Mouse (Mus musculus) MEL (cell line): ENCODE results near the gene Pde11a. TPM values are rescaled to one million over a fixed set of nuclear protein-coding genes. Genes with fewer than 3 reads are reported as not detected.

ENCODE experiments used
- DNase-seq: peaks from one replicate; pipeline ENCODE4 v3.0.0; 2011; ENCODE audit warnings: low read depth, low spot score
- H3K27ac ChIP-seq: 2 replicates; pipeline ENCODE4 v1.5.1; 2012; ENCODE audit warnings: low read depth, mild to moderate bottlenecking, control low read depth, low read length, moderate library complexity; ENCODE audit not compliant: control insufficient read depth
- H3K27me3 ChIP-seq, 2 experiments: fragments of 150-350 bp in 1 of 2; sonication (generic) in 1 of 2; 2 replicates each; pipeline ENCODE4 v1.6.1; 2012; ENCODE audit warnings: low read length in 2 of 2, mild to moderate bottlenecking in 2 of 2, improper control_type of control experiment in 1 of 2, moderate library complexity in 1 of 2; ENCODE audit not compliant: insufficient read depth in 2 of 2, control insufficient read depth in 1 of 2
- H3K36me3 ChIP-seq, 2 experiments: 2 replicates each; pipeline ENCODE4 v1.6.1; 2012 to 2014; ENCODE audit warnings: low read length in 2 of 2, improper control_type of control experiment in 1 of 2, inconsistent platforms in 1 of 2, mild to moderate bottlenecking in 1 of 2; ENCODE audit not compliant: insufficient read depth in 2 of 2, control insufficient read depth in 1 of 2
- H3K4me1 ChIP-seq, 2 experiments: fragments of 150-350 bp in 1 of 2; sonication (generic) in 1 of 2; 2 replicates each; pipeline ENCODE4 v1.6.1; 2012; ENCODE audit warnings: low read length in 2 of 2, improper control_type of control experiment in 1 of 2, mild to moderate bottlenecking in 1 of 2; ENCODE audit not compliant: insufficient read depth in 2 of 2, control insufficient read depth in 1 of 2
- H3K4me3 ChIP-seq, 2 experiments: fragments of 150-350 bp in 1 of 2; sonication (generic) in 1 of 2; 2 replicates each; pipeline ENCODE4 v1.5.1; 2012; ENCODE audit warnings: low read depth in 2 of 2, low read length in 2 of 2, mild to moderate bottlenecking in 2 of 2, moderate library complexity in 2 of 2, control low read depth in 1 of 2, improper control_type of control experiment in 1 of 2; ENCODE audit not compliant: control insufficient read depth in 1 of 2, insufficient read depth in 1 of 2
- H3K79me2 ChIP-seq: 2 replicates; pipeline ENCODE4 v1.6.1; 2012; ENCODE audit warnings: mild to moderate bottlenecking, low read length, moderate library complexity; ENCODE audit not compliant: control insufficient read depth, poor library complexity, insufficient read depth
- H3K9ac ChIP-seq: 2 replicates; pipeline ENCODE4 v1.6.1; 2012; ENCODE audit warnings: low read depth, mild to moderate bottlenecking, control low read depth, low read length, moderate library complexity; ENCODE audit not compliant: control insufficient read depth, poor library complexity, severe bottlenecking
- H3K9me3 ChIP-seq: fragments of 150-350 bp; sonication (generic); replicated peaks from 2 replicates; pipeline ENCODE4 v1.6.1; 2012; ENCODE audit warnings: mild to moderate bottlenecking, low read length, improper control_type of control experiment, moderate library complexity; ENCODE audit not compliant: insufficient read depth
- BHLHE40 ChIP-seq: IDR thresholded peaks from 2 replicates; pipeline ENCODE4 v1.6.1; 2012; ENCODE audit warnings: low read depth, mild to moderate bottlenecking, inconsistent platforms, low read length, improper control_type of control experiment, borderline replicate concordance
- CHD1 ChIP-seq: IDR thresholded peaks from 2 replicates; pipeline ENCODE4 v1.6.1; 2012; ENCODE audit warnings: low read depth, mild to moderate bottlenecking, inconsistent platforms, low read length, improper control_type of control experiment
- CHD2 ChIP-seq: IDR thresholded peaks from 2 replicates; pipeline ENCODE4 v1.6.1; 2011; ENCODE audit warnings: low read length, improper control_type of control experiment
- CTCF ChIP-seq, 3 experiments: IDR thresholded peaks in 2 of 3; conservative IDR thresholded peaks in 1 of 3; 2 replicates each; pipeline ENCODE4 v1.5.1; 2011 to 2012; ENCODE audit warnings: low read length in 3 of 3, low read depth in 2 of 3, mild to moderate bottlenecking in 2 of 3, improper control_type of control experiment in 1 of 3, inconsistent platforms in 1 of 3, mixed read lengths in 1 of 3, moderate library complexity in 1 of 3; ENCODE audit not compliant: control insufficient read depth in 1 of 3, insufficient read depth in 1 of 3, poor library complexity in 1 of 3, severe bottlenecking in 1 of 3
- GATA1 ChIP-seq: IDR thresholded peaks from 2 replicates; pipeline ENCODE4 v1.6.1; 2011; ENCODE audit warnings: low read depth, low read length, improper control_type of control experiment
- JUND ChIP-seq: IDR thresholded peaks from 2 replicates; pipeline ENCODE4 v1.6.1; 2011; ENCODE audit warnings: low read depth, mild to moderate bottlenecking, improper control_type of control experiment, low read length
- MAZ ChIP-seq: IDR thresholded peaks from 2 replicates; pipeline ENCODE4 v1.6.1; 2012; ENCODE audit warnings: low read depth, mild to moderate bottlenecking, inconsistent platforms, low read length, improper control_type of control experiment
- RAD21 ChIP-seq: IDR thresholded peaks from 2 replicates; pipeline ENCODE4 v1.6.1; 2011; ENCODE audit warnings: mild to moderate bottlenecking, low read depth, low read length, improper control_type of control experiment
- SIN3A ChIP-seq: IDR thresholded peaks from 2 replicates; pipeline ENCODE4 v1.6.1; 2012; ENCODE audit warnings: low read length, improper control_type of control experiment, inconsistent platforms
- TAL1 ChIP-seq: IDR thresholded peaks from 2 replicates; pipeline ENCODE4 v1.6.1; 2012; ENCODE audit warnings: mild to moderate bottlenecking, inconsistent platforms, low read length, moderate library complexity, mixed read lengths
- TBP ChIP-seq: IDR thresholded peaks from 2 replicates; pipeline ENCODE4 v1.8.0; 2011; ENCODE audit warnings: low read depth, low read length, improper control_type of control experiment
- ZC3H11A ChIP-seq: IDR thresholded peaks from 2 replicates; pipeline ENCODE4 v1.6.1; 2012; ENCODE audit warnings: low read depth, mild to moderate bottlenecking, inconsistent platforms, low read length, improper control_type of control experiment
- polyA plus RNA-seq, 2 experiments: library from polyadenylated mRNA; stranded (reverse) in 1 of 2; unstranded in 1 of 2; fragments of >175 nt in 1 of 2; fragments of >200 nt in 1 of 2; gene quantifications; 2 replicates each; pipeline versions ENCODE4 v1.2.1 to v1.2.4; 2012; ENCODE audit warnings: low replicate concordance in 2 of 2, low read depth in 1 of 2; ENCODE audit not compliant: insufficient read length in 2 of 2, insufficient read depth in 1 of 2, missing spikeins in 1 of 2
- total RNA-seq: library from RNA; depleted of rRNA; stranded (reverse); fragments of 300-350 nt; gene quantifications from 2 replicates; pipeline ENCODE4 v1.2.3, GENCODE M21; 2012; rRNA removed

The Pde11a gene
- not detected in 2 replicates for total RNA-seq
- polyA plus RNA-seq = not detected

- Histone ChIP-seq H3K4me1 (no peaks in the 10 kb centered on the region), H3K4me3 (no peak within 1 kb of the TSS), H3K79me2 (no peaks in the 10 kb centered on the region), H3K27me3 (no peaks in the 10 kb centered on the region), H3K9ac (no peak within 1 kb of the TSS), H3K9me3 (no peaks in the 10 kb centered on the region), H3K27ac (no peak within 1 kb of the TSS), H3K36me3 (no peaks in the 10 kb centered on the region)
- no peak for TF ChIP-seq RAD21
- TF ChIP-seq BHLHE40 = no peak
- TF ChIP-seq CHD2 = no peak
- no peak for DNase-seq
These were observed at the start of gene Pde11a for GRCm38 (mm10) chr2:76338215-76339156. Pde11a (minus strand) TSS chr2:76338774.

- Histone ChIP-seq H3K9me3 (no peaks in the 10 kb centered on the region), H3K36me3 (peaks cover 0 to 11% of the 10 kb centered on the region in 2 experiments; a peak in 2 of 4 replicates), H3K27ac (no peak overlapping the region), H3K79me2 (no peaks in the 10 kb centered on the region), H3K4me3 (no peak overlapping the region), H3K9ac (no peak overlapping the region), H3K27me3 (no peaks in the 10 kb centered on the region), H3K4me1 (no peaks in the 10 kb centered on the region)
- TF ChIP-seq TAL1 (no peak), MAZ (no peak), BHLHE40 (no peak), GATA1 (no peak)
- DNase-seq = no peak
These were observed 48.0 kb upstream of the Pde11a start for GRCm38 (mm10) chr2:76386531-76386930.

- H3K27ac ChIP-seq = no peak overlapping the region
- H3K79me2 ChIP-seq = no peaks in the 10 kb centered on the region; the same call in 1 of the 2 replicates
- peaks cover 0 to 20% of the 10 kb centered on the region in 2 experiments; a peak in 2 of 4 replicates for H3K36me3 ChIP-seq
- H3K4me3 ChIP-seq = no peak overlapping the region
- no peak for DNase-seq
- TF ChIP-seq JUND (no peak), TBP (no peak), CHD1 (no peak), CTCF (IDR thresholded peaks at IDR 0.05 in 2 of 3, conservative IDR thresholded peaks at IDR 0.05 in 1 of 3; ENCODE audit: control insufficient read depth in 1 of 3, insufficient read depth in 1 of 3, low read depth in 2 of 3, low read length in 3 of 3, poor library complexity in 1 of 3, severe bottlenecking in 1 of 3) (no peak), SIN3A (no peak), ZC3H11A (no peak)
- H3K27me3 ChIP-seq = no peaks in the 10 kb centered on the region
- no peaks in the 10 kb centered on the region for H3K4me1 ChIP-seq
- H3K9me3 ChIP-seq = no peaks in the 10 kb centered on the region
- no peak overlapping the region for H3K9ac ChIP-seq
These were observed 40.1 kb upstream of the Pde11a start for GRCm38 (mm10) chr2:76378646-76379045.
